Mouse (Mus musculus): ENCODE measurements around the gene Ldhc.
A peak's percentile ranks its signal among the peaks of the same experiment; 100 is the strongest.

Ldhc gene

DNA sequence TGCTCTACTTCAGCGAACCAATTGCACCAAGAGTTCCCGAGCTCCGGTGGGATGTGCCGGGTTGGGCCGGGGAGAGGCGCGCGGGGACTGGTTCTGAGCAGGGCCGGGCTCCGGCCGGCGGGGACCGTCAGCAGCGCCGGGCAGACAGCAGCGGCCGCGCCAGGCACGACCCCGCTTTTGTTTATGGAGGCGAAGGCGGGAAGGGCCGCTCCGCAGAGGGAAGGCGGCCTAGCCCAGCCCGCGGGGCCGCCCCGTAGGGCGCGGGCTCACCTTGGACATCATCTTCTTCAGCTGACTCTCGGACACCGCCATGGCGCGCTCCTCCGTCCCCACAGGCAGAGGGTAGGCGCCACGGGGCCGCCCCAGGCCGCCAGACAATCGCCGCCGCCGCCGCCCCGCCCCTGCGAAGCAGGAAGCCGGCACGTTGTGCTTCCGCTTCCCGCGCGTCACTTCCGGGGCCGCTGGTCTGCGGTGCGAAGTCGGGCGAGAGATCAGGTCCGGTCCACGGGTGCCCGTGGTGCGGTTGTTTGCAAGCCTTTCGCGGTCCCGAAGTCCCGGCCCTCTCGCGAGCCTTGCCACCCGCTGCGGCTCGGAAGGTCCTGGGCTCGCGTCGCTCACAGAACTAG, 58.7 kb downstream of the Ldhc start, which contains the start of gene Tsg101:
Gene Tsg101, minus strand, starts transcription at position 419 of the 626 bp plus-strand sequence.
- DNase-seq, result peak; percentile 95 to 97

DNA sequence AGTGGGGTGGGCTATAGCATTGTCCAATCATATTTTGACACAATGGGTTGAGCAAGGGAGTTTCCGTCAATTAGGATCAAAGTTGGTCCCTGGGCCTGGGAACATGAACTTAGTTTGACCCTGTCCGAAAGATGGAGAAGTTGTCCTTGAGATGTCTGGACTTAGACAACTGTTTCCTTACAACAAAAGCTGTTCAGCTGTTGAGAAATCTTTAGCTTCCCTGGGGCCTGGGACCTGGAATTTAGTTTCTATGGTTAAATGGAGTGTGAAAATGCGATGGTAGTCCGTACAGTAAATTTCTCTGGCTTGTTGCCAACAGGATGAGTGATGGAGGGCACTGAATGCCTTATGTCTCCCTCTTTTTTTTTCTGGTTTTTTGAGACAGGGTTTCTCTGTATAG, 61.1 kb downstream of the Ldhc start:
- DNase-seq, result no peak
